Mouse (Mus musculus) stomach, postnatal 0 days (tissue): ENCODE measurements around the gene Cux1.

ENCODE experiments used
- CTCF ChIP-seq: IDR thresholded peaks from 2 replicates; pipeline ENCODE4 v1.5.1; 2016; ENCODE audit warnings: antibody characterized with exemption, low read depth, mild to moderate bottlenecking, moderate library complexity
- EP300 ChIP-seq: optimal IDR thresholded peaks from 2 replicates; pipeline ENCODE3; 2016; ENCODE audit warnings: antibody characterized with exemption

DNA sequence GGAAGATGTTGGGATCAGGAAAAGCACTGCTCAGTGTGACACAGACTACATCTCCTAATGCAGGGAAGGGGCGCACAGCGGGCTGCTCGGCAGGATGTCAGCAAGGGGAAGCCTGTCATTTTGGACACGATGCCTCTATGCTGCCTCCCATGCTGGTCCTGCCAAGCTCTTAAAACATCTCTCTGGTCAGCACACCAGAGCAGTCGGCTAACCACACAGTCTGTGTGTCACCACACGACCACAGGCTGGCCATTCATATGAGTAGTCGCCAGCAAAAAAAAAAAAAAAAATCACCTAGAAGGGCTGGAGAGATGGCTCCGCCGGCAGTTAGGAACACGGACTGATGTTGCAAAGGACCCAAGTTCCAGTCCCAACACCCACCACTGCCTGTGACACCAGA, 10.9 kb upstream of the Cux1 start:
- TF ChIP-seq CTCF (no peak), EP300 (no peak)
